Mouse (Mus musculus): ENCODE measurements at regions not wholly inside any gene's neighbourhood (a gene's known extent, or its start where the extent isn't known, plus 50 kb on each side); places are given as distances from the start of the nearest gene placed in this dataset.
A peak's percentile ranks its signal among the peaks of the same experiment; 100 is the strongest.

GRCm38 (mm10) chr1:98192671-98193070 lies 97.2 kb upstream of the Pam start:
- intact Hi-C loops (cut with DNase I; ENCODE audit: low total_unique reads), result no loop called here
- DNase-seq, result no peak

- intact Hi-C loops (cut with DNase I; ENCODE audit: low total_unique reads), result no loop called here
Observed at GRCm38 (mm10) chr1:98192044-98192484, 96.6 kb upstream of the Pam start.

GRCm38 (mm10) chr1:98191331-98191730 lies 95.9 kb upstream of the Pam start:
- intact Hi-C loops (cut with DNase I; ENCODE audit: low total_unique reads), result no loop called here
- no peak for DNase-seq

More at GRCm38 (mm10) chr1:98192044-98192484, 96.6 kb upstream of the Pam start:
- DNase-seq, result no peak

- no peak for DNase-seq
- intact Hi-C loops (cut with DNase I; ENCODE audit: low total_unique reads), result no loop called here
Observed at GRCm38 (mm10) chr1:98190741-98191140, 95.3 kb upstream of the Pam start.

GRCm38 (mm10) chr1:98189991-98190471 lies 94.6 kb upstream of the Pam start:
- DNase-seq, result no peak
- intact Hi-C loops (cut with DNase I; ENCODE audit: low total_unique reads), result no loop called here

- DNase-seq, result no peak
- intact Hi-C loops (cut with DNase I; ENCODE audit: low total_unique reads), result no loop called here
Observed at GRCm38 (mm10) chr1:98180372-98180771, 84.9 kb upstream of the Pam start.

- intact Hi-C loops (cut with DNase I; ENCODE audit: low total_unique reads), result loop anchor here (5.0 kb wide), 1 partner anchor 372 kb away; no protein-coding TSS in a partner anchor
- peak; percentile 36 for DNase-seq
Observed at GRCm38 (mm10) chr1:98179030-98179429, 83.6 kb upstream of the Pam start.

GRCm38 (mm10) chr1:98174811-98175132 lies 79.3 kb upstream of the Pam start:
- no peak for DNase-seq
- intact Hi-C loops (cut with DNase I; ENCODE audit: low total_unique reads), result loop anchor here (5.0 kb wide), 1 partner anchor 367 kb away; no protein-coding TSS in a partner anchor

- no peak for DNase-seq
- intact Hi-C loops (cut with DNase I; ENCODE audit: low total_unique reads), result no loop called here
Observed at GRCm38 (mm10) chr1:98173907-98174810, 78.7 kb upstream of the Pam start.

- intact Hi-C loops (cut with DNase I; ENCODE audit: low total_unique reads), result no loop called here
- DNase-seq, result no peak
Observed at GRCm38 (mm10) chr1:98173431-98173830, 78.0 kb upstream of the Pam start.

- intact Hi-C loops (cut with DNase I; ENCODE audit: low total_unique reads), result no loop called here
- no peak for DNase-seq
Observed at GRCm38 (mm10) chr1:98171291-98171690, 75.8 kb upstream of the Pam start.

- DNase-seq, result no peak
- intact Hi-C loops (cut with DNase I; ENCODE audit: low total_unique reads), result no loop called here
Observed at GRCm38 (mm10) chr1:98169352-98169751, 73.9 kb upstream of the Pam start.

- intact Hi-C loops (cut with DNase I; ENCODE audit: low total_unique reads), result no loop called here
- DNase-seq, result no peak
Observed at GRCm38 (mm10) chr1:98167800-98168199, 72.4 kb upstream of the Pam start.

- DNase-seq, result no peak
- intact Hi-C loops (cut with DNase I; ENCODE audit: low total_unique reads), result no loop called here
Observed at GRCm38 (mm10) chr1:98162639-98162927, 67.1 kb upstream of the Pam start.

- DNase-seq, result no peak
- intact Hi-C loops (cut with DNase I; ENCODE audit: low total_unique reads), result no loop called here
Observed at GRCm38 (mm10) chr1:98161882-98162638, 66.6 kb upstream of the Pam start.

GRCm38 (mm10) chr1:98158969-98159368 lies 63.5 kb upstream of the Pam start:
- DNase-seq, result no peak
- intact Hi-C loops (cut with DNase I; ENCODE audit: low total_unique reads), result no loop called here

- no peak for DNase-seq
- intact Hi-C loops (cut with DNase I; ENCODE audit: low total_unique reads), result no loop called here
Observed at GRCm38 (mm10) chr1:98147361-98147760, 51.9 kb upstream of the Pam start.

All from gastrocnemius, postnatal 14 days (tissue).